Mouse (Mus musculus): ENCODE results near the gene Cox6b1. TPM values are rescaled to one million over a fixed set of nuclear protein-coding genes. Genes with fewer than 3 reads are reported as not detected.

Cox6b1 gene
- polyA plus RNA-seq, 1 experiment from 2014 or later = 1,056 TPM

DNA sequence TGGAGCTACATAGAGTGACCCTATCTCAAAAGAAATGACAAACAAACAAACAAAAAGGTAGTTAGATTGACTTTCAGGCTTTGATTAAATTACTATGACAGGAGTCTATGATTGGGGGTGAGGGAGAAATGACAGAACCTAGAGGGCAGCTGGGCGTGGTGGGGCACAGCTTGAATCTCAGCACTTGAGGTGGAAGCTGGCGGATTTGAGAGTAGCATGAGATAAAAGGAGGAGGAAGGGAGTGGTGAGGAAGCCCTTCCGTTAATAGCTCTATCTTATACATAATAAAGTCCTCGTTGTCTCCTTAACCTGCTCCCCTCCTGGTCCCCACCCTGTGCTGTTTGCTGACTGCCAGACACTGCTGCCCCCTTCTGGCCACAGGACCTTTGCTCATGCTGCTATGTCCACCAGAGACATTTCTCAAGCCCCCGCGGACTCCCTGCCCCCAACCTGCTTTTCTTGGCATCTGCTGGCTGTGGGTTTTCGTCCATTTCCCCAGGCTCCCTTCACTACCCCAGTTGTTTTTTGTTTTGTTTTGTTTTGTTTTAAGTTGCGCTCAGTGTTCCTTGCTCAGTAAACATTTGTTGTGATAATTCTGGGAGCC, 18.1 kb downstream of the Cox6b1 start:
- H3K4me1 ChIP-seq = no peaks in the 10 kb centered on the region
- no peak overlapping the region for H3K4me2 ChIP-seq
- WGBS = 32% methylated on average over 8 of the region's 8 CpGs
- no peaks in the 10 kb centered on the region for H3K36me3 ChIP-seq (ENCODE audit: poor library complexity, severe bottlenecking)
- ATAC-seq = 0 out of 2 replicates have a peak, but pooled peaks have one; percentile 41
- no peaks in the 10 kb centered on the region for H3K9me3 ChIP-seq (replicated peaks)
- H3K4me3 ChIP-seq = no peak overlapping the region
- H3K27me3 ChIP-seq = no peaks in the 10 kb centered on the region
- H3K27ac ChIP-seq = no peak overlapping the region
- no peak overlapping the region for H3K9ac ChIP-seq

GRCm38 (mm10) chr7:30604944-30605343, 21.0 kb downstream of the Cox6b1 start:
- no peaks in the 10 kb centered on the region for H3K9me3 ChIP-seq (replicated peaks)
- H3K36me3 ChIP-seq (ENCODE audit: poor library complexity, severe bottlenecking) = no peaks in the 10 kb centered on the region
- H3K4me2 ChIP-seq = no peak overlapping the region
- H3K4me3 ChIP-seq = no peak overlapping the region
- WGBS = 90% methylated on average over 8 of the region's 8 CpGs
- H3K27me3 ChIP-seq = no peaks in the 10 kb centered on the region
- ATAC-seq = no peak
- H3K9ac ChIP-seq = no peak overlapping the region
- H3K27ac ChIP-seq = no peak overlapping the region
- peaks cover 8% of the 10 kb centered on the region for H3K4me1 ChIP-seq

- no peak overlapping the region for H3K9ac ChIP-seq
- H3K9me3 ChIP-seq (replicated peaks) = no peaks in the 10 kb centered on the region
- peaks cover 12% of the 10 kb centered on the region for H3K4me1 ChIP-seq
- no peak overlapping the region for H3K4me3 ChIP-seq
- no peak overlapping the region for H3K27ac ChIP-seq
- H3K36me3 ChIP-seq (ENCODE audit: poor library complexity, severe bottlenecking) = no peaks in the 10 kb centered on the region
- WGBS = 66% methylated on average over 8 of the region's 8 CpGs
- no peaks in the 10 kb centered on the region for H3K27me3 ChIP-seq
- no peak overlapping the region for H3K4me2 ChIP-seq
- no peak for ATAC-seq
Observed at GRCm38 (mm10) chr7:30604424-30604823, 21.5 kb downstream of the Cox6b1 start.

DNA sequence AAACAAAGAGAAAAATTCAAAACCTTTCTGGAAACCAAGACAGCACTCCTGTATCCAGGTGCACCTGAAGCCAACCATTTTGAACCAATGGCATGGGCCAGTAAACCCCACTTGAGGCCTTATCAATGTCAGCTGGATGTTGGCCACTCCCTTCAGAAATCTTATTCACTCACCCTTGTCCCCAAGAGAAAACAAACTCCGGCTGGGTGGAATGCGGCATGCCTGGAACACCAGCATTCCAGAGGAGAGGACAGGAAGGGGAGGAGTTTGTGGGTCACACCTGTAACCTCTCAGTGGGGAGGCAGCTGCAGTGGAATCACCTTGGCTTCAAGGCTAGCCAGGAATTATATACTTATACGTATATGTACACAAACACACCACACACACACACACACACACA, 23.4 kb downstream of the Cox6b1 start:
- H3K9ac ChIP-seq = no peak overlapping the region
- no peak overlapping the region for H3K4me3 ChIP-seq
- ATAC-seq = no peak
- no peaks in the 10 kb centered on the region for H3K27me3 ChIP-seq
- H3K27ac ChIP-seq = no peak overlapping the region
- peaks cover 13% of the 10 kb centered on the region for H3K4me1 ChIP-seq
- no peaks in the 10 kb centered on the region for H3K36me3 ChIP-seq (ENCODE audit: poor library complexity, severe bottlenecking)
- WGBS = 60% methylated on average over 3 of the region's 3 CpGs
- no peaks in the 10 kb centered on the region for H3K9me3 ChIP-seq (replicated peaks)
- no peak overlapping the region for H3K4me2 ChIP-seq

- H3K9me3 ChIP-seq (replicated peaks) = no peaks in the 10 kb centered on the region
- H3K4me3 ChIP-seq = no peak overlapping the region
- peak overlapping the region; percentile 40 for H3K4me2 ChIP-seq
- no peak overlapping the region for H3K27ac ChIP-seq
- no peak for ATAC-seq
- peaks cover 13% of the 10 kb centered on the region for H3K4me1 ChIP-seq
- H3K27me3 ChIP-seq = no peaks in the 10 kb centered on the region
- H3K9ac ChIP-seq = peak overlapping the region; percentile 27
- H3K36me3 ChIP-seq (ENCODE audit: poor library complexity, severe bottlenecking) = no peaks in the 10 kb centered on the region
- 73% methylated on average over 7 of the region's 7 CpGs for WGBS
Observed at GRCm38 (mm10) chr7:30600651-30601050, 25.3 kb downstream of the Cox6b1 start.

- H3K4me3 ChIP-seq = peak overlapping the region; percentile 4; the same call in 1 of the 2 replicates
- peaks cover 13% of the 10 kb centered on the region for H3K4me1 ChIP-seq
- peak; percentile 99 for ATAC-seq
- WGBS = 0% methylated on average over 16 of the region's 16 CpGs
- 0 out of 2 replicates have a peak overlapping the region, but pooled peaks have one; percentile 27 for H3K9ac ChIP-seq
- no peaks in the 10 kb centered on the region for H3K9me3 ChIP-seq (replicated peaks)
- H3K27me3 ChIP-seq = no peaks in the 10 kb centered on the region
- H3K27ac ChIP-seq = no peak overlapping the region; the same call in 1 of the 2 replicates
- H3K4me2 ChIP-seq = peak overlapping the region; percentile 40
- no peaks in the 10 kb centered on the region for H3K36me3 ChIP-seq (ENCODE audit: poor library complexity, severe bottlenecking)
Observed at GRCm38 (mm10) chr7:30599933-30600353, 26.0 kb downstream of the Cox6b1 start.

- 98% methylated on average over 12 of the region's 12 CpGs for WGBS
- Histone ChIP-seq H3K4me2 (peak within 1 kb of the TSS; percentile 40), H3K9ac (no peak within 1 kb of the TSS), H3K36me3 (ENCODE audit: poor library complexity, severe bottlenecking) (no peaks in the 10 kb centered on the region), H3K4me3 (peak within 1 kb of the TSS; percentile 4; the same call in 1 of the 2 replicates), H3K27me3 (no peaks in the 10 kb centered on the region), H3K4me1 (peaks cover 13% of the 10 kb centered on the region), H3K27ac (no peak within 1 kb of the TSS; the same call in 1 of the 2 replicates), H3K9me3 (replicated peaks) (no peaks in the 10 kb centered on the region)
- no peak for ATAC-seq
Observed at GRCm38 (mm10) chr7:30598786-30599185, 27.2 kb downstream of the Cox6b1 start, which contains the start of gene Zbtb32. Gene Zbtb32, minus strand, starts transcription at chr7:30598909.

- WGBS = 53% methylated on average over 5 of the region's 5 CpGs
- Histone ChIP-seq H3K4me3 (no peak overlapping the region), H3K27me3 (no peaks in the 10 kb centered on the region), H3K9ac (no peak overlapping the region), H3K27ac (no peak overlapping the region), H3K4me2 (no peak overlapping the region), H3K36me3 (ENCODE audit: poor library complexity, severe bottlenecking) (no peaks in the 10 kb centered on the region), H3K9me3 (replicated peaks) (no peaks in the 10 kb centered on the region), H3K4me1 (peaks cover 13% of the 10 kb centered on the region)
- ATAC-seq = no peak
Observed at GRCm38 (mm10) chr7:30596811-30597210, 29.1 kb downstream of the Cox6b1 start.

DNA sequence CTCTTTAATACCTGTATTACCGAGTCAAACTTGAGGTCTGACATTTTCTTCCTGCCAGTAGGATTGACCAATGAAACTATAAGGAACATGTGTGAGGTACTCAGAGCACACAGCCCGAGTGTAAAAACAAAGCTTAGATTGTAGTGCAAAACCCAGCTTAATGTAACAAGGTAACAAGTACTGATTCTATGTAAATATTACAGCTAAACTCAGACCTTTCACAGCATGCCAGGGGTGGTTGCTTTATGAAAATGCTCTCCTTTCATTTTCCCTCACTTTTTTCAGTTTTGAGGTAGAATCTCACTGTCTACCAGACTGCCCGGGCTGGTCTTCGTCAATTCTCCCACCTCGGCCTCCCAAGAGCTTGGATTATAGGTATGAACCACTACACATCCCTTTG, 29.9 kb downstream of the Cox6b1 start:
- Histone ChIP-seq H3K4me2 (no peak overlapping the region), H3K9me3 (replicated peaks) (no peaks in the 10 kb centered on the region), H3K36me3 (ENCODE audit: poor library complexity, severe bottlenecking) (no peaks in the 10 kb centered on the region), H3K4me1 (peaks cover 13% of the 10 kb centered on the region), H3K27ac (no peak overlapping the region), H3K4me3 (no peak overlapping the region), H3K9ac (no peak overlapping the region), H3K27me3 (no peaks in the 10 kb centered on the region)
- WGBS = 81% methylated on average over 5 of the region's 5 CpGs
- ATAC-seq = no peak

DNA sequence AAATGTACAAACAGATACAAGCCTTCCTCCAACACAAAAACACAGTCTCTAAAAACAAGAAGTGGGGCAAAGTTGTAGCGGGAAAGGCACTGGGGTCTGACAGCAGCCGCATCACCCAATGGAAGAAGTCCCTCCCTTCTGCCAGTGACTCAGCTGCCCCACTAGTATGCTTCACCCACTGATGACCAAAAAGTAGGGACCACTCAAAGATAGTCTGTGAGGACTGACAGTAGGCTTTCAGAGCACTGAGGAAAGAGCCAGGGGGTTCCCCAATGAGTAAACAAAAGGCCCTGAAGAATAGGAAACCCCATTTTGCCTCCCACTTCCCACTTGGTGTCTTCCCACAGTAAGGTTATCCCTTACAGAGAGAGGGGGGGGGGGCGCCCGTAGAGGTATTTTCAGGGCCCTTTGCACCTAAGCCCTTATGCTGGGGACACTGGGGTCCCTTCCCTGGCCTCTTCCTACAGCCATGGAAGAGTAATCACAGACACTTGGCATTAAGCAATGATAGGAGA, 31.4 kb downstream of the Cox6b1 start:
- H3K9me3 ChIP-seq (replicated peaks) = no peaks in the 10 kb centered on the region
- peaks cover 9% of the 10 kb centered on the region for H3K4me1 ChIP-seq
- no peak overlapping the region for H3K27ac ChIP-seq
- no peaks in the 10 kb centered on the region for H3K36me3 ChIP-seq (ENCODE audit: poor library complexity, severe bottlenecking)
- 84% methylated on average over 3 of the region's 4 CpGs for WGBS
- no peak overlapping the region for H3K4me2 ChIP-seq
- no peaks in the 10 kb centered on the region for H3K27me3 ChIP-seq
- no peak overlapping the region for H3K4me3 ChIP-seq
- H3K9ac ChIP-seq = no peak overlapping the region
- no peak for ATAC-seq

DNA sequence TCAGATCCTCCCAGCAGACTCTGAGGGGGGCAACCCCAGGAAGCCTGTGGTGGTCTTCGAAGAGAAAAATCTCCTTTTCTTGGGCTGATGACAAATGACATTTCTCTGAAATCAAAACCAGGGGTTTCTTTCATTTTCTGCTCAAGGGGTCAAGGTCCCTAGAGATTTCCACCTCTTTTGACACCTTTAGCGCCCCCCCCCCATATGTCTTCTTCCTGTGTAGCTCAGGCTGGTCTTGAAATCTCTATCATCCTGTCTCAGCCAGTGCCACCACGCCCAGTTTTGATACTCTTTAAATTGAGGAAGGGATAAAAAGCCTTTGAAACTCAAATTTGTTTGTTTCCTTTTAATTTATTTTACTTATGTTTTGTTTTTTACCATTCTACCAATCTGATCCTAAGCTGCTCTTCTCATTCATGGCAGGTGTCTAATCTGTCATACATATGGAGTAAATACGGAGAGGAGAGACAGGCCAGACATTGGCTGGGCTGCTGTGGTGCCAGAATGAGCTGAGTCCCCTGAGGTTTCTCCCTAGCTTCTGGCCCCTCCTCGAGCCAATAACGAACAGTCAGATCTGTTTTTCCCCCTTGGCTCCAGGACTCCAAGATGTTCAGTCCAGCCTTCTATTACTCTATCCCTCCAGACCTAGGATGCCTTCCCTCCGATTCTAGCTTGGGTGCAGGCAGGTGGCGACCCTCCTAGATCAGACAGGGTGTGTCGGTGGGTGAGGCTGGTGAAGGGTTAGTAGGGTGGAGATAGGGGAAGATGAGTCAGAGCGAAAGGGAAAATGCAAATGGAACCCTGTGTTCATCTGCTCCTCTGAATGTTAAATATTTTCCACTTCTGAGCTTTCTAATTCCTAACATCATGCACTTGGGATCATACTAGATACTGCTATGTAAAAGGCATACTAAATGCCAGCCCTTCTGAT, 32.1 kb downstream of the Cox6b1 start:
- 77% methylated on average over 10 of the region's 10 CpGs for WGBS
- peaks cover 7% of the 10 kb centered on the region for H3K4me1 ChIP-seq
- no peaks in the 10 kb centered on the region for H3K36me3 ChIP-seq (ENCODE audit: poor library complexity, severe bottlenecking)
- no peak for ATAC-seq
- no peak overlapping the region for H3K4me2 ChIP-seq
- H3K27ac ChIP-seq = no peak overlapping the region
- no peaks in the 10 kb centered on the region for H3K9me3 ChIP-seq (replicated peaks)
- H3K27me3 ChIP-seq = no peaks in the 10 kb centered on the region
- no peak overlapping the region for H3K9ac ChIP-seq
- H3K4me3 ChIP-seq = no peak overlapping the region

DNA sequence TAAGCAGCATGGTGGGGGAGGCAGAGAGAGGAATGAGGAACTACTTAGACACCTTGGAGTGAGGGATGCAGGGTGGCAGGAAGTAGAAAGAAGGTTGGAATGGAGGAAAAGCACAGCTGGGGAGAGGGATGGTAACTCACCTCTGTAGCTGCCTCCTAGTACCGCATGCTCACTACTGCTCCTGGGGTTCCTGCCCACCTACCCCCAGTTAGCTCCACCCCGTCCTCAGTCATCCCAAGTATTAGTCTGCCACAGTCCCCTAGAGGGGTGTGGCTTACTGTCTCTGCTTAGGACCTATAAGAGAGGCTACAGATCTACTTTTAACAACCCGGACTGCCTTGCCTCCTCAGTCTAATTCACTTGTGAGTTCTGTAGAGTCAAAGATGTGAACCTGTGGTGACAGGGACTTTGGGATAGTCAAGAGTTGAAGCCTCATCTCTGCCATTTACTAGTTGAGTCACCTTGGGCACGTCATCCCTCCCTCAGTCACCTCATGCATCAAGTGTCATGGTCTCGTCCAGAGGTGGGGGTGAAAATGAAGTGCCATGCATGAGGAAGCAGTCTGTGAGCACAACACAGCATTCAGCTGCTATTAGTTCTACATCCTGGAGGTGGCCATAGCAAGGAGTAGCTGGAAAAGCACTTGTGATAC, 33.1 kb downstream of the Cox6b1 start:
- Histone ChIP-seq H3K4me3 (no peak overlapping the region), H3K9ac (no peak overlapping the region), H3K27me3 (no peaks in the 10 kb centered on the region), H3K27ac (no peak overlapping the region), H3K4me2 (no peak overlapping the region), H3K36me3 (ENCODE audit: poor library complexity, severe bottlenecking) (no peaks in the 10 kb centered on the region), H3K4me1 (peaks cover 7% of the 10 kb centered on the region), H3K9me3 (replicated peaks) (no peaks in the 10 kb centered on the region)
- WGBS = 58% methylated on average over 5 of the region's 5 CpGs
- ATAC-seq = no peak
